Mouse (Mus musculus): ENCODE results near the gene Snx1.

Snx1 gene

DNA sequence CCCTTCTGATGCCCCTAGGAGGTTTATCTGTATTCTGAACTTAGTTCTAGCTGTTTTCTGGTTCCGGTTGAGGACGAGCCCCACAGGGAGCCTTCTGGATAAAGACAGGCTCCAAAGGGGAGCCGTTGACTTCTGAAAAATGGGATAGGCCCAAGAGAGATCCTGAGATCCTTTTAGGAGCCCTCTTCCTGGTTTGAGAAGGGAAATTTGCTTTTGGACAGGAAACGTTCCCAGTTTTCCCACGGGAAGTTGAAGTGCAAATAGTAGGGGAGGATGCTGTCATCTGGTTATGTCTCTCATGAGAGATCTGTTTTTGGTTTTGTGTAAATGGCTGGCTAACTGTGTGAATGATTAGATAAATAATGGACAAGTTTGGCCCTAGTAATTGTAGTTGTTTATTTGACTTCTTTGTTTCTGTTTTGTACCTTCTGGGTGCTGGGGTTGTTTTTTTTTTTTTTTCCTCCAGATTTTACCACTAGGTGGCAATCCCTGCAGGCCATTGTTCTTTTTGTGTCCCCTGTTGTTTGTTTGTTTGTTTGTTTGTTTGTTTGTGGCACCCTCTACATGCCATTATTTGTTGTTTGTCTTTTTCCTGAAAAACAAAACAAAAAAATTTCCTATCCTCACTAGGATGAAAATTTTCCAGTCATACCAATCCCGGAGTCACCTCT lies 76.3 kb downstream of the Snx1 start:
- no peak for DNase-seq (ENCODE audit: low spot score in 2 of 2)

DNA sequence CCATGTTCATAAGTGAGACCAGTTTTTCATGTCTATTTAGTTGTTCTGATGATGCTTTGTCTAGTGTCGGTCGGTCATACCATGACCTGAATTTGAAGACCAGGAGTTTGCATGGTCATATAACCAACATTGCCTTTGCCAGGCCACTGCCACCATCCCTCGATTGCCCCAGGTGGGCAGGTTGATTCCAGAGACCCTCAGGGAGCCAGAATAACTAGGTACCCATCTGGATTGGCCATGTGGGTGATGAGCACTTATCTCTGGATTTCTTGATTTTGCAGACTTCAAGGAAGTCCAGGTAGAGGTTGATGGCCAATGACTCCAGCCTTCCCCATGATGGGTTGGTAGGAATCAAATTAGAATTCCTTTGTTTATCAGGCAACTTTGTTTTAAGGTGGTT lies 83.1 kb downstream of the Snx1 start:
- no peak for DNase-seq (ENCODE audit: low spot score in 2 of 2)

DNA sequence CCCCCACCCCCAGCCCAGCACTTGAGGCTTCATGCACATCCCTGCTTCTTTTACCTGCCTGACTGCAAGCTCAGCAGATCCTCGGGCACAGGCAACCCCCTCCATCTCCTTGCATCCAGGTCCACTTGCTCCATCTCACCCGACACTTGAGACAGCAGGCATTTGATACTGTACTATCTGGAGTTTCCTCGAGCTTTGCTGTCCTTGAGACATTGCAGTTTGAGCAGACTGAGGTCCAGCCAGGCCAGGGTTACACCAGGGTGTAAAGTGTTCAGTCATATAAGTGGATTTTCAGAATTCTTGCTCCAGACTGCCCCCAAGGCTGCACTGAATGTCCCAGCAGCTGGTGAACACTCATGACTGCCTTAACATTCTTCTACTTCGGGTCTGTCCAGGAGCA lies 84.1 kb downstream of the Snx1 start:
- no peak for DNase-seq (ENCODE audit: low spot score in 2 of 2)

DNA sequence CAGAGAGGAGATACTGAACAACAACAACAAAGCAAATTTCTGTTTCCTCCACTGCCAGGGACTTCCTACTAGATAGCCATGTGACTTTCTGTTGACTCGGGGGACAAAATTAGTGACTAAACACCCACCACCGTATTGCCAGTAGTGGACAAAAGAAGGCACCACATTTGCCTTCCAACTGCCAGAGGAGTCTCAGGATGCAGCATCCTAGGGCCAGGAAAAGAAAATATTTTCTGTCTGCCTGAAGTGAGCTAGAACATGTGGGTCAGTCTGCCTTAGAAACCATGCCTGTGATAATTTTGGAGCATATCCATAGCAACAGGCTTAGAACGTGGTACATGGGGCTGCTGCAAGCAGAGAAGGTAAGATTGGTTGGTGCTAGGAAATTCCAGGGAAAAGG lies 85.6 kb downstream of the Snx1 start:
- peak in 1 of 2 experiments; percentile 52 for DNase-seq (ENCODE audit: low spot score in 2 of 2)

DNA sequence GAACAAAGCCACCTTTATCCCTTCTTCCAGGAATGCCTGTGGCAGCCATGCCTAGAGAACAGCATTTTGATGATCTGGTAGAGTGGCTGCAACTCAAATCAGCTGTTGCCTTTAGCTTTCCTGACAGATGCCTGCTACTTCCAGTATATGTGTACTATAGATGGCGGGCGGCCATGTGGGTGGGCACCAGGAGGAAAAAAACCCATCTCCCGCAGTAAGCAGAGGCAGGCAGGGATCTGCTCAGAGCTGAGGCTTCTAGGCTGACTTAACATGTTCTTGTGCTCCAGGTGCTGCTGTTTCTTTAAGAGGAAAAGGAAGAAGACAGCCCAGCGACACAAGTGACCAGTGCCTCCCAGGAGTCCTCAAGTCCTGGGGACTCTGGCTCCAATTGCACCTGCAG lies 87.1 kb downstream of the Snx1 start:
- DNase-seq (ENCODE audit: low spot score in 2 of 2), result peak in 1 of 2 experiments; percentile 46

DNA sequence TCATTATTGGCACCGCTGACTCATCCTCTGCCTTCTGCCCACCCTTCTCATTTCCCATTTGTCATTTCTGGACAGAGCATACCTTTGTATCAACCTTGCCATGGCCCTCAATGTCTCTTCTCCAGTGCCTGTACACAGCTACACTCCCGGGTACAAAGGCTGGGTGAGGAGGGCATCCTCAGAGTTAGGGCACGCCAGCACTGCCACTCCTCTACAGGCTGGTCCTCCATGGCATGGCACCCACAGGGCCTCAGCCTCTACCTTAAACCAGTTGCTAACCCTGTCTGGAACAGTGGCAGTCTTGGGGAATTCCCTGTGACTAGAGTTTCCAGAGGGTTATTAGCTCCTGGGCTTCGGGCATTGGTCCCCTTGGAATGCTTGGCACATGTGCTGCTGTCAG lies 87.8 kb downstream of the Snx1 start:
- no peak for DNase-seq (ENCODE audit: low spot score in 2 of 2)
